Comparison of ENCODE assay signal across 22 mouse cellular contexts in the genomic region with DNA sequence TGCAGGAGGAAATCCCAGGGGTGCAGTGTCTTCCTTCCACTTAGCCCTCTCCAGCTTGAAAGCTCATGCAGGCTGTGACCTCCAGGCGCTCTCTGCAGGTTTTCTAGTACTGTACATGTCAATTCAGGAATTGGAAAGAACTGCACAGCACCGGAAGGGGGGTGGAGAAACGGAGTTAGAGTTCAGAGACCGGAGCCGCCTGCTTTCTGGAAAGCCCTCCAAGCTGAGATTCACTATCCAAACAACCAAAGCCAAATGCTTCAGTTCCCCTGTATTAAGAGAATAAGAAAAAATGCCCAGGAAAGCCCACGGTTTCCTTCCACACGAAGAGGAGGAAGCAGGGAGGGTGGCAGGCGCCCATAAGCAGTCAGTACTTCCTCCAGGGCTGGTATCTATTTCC.
A peak's percentile ranks its signal among the peaks of the same experiment; 100 is the strongest.
DNase-seq lines count a peak whose midpoint lies in the region; ATAC-seq and TF ChIP-seq lines count a peak whose summit lies in the region.
"Had no signal": no experiment of that assay in that cellular context is flagged by ENCODE, and none has a peak within 500 bp of the region (broad histone marks: within the 10 kb centered on the region; RNA-seq: fewer than 3 reads in every experiment).

No protein-coding gene starts in this region.

- intact Hi-C loops in left cerebral cortex, postnatal 36 days (cut with DNase I): loop anchor here (10.0 kb wide), 3 partner anchors 136 to 694 kb away; no protein-coding TSS in a partner anchor

- TF ChIP-seq CTCF in kidney, adult 2 months (conservative IDR thresholded peaks at IDR 0.05; ENCODE audit: insufficient read depth, insufficient read length, low read depth, low read length): no peak
- 0 out of 2 replicates have a peak, but pooled peaks have one; percentile 1 for TF ChIP-seq CTCF in lung, embryonic 14.5 days (IDR thresholded peaks at IDR 0.05; ENCODE audit: low read depth)
- TF ChIP-seq CTCF in lung, postnatal 0 days (IDR thresholded peaks at IDR 0.05): no peak

- TF ChIP-seq POLR2A in kidney, adult 2 months (IDR thresholded peaks at IDR 0.05; ENCODE audit: low read depth, low read length): no peak

- peaks cover 35% of the 10 kb centered on the region for H3K4me1 ChIP-seq in embryonic facial prominence, embryonic 13.5 days
- peaks cover 44% of the 10 kb centered on the region for H3K4me1 ChIP-seq in embryonic facial prominence, embryonic 10.5 days
- no peaks in the 10 kb centered on the region for H3K4me1 ChIP-seq in kidney, adult 2 months (ENCODE audit: control insufficient read depth, insufficient read depth, low read length)
- peaks cover 11% of the 10 kb centered on the region for H3K4me1 ChIP-seq in lung, embryonic 14.5 days (ENCODE audit: insufficient read depth)
- peaks cover 4% of the 10 kb centered on the region; the same call in 1 of the 2 replicates for H3K4me1 ChIP-seq in lung, postnatal 0 days (ENCODE audit: insufficient read depth, low read depth, low read length)
- H3K4me1 ChIP-seq: forebrain, embryonic 13.5 days had no signal

- H3K36me3 ChIP-seq in embryonic facial prominence, embryonic 13.5 days: no peaks in the 10 kb centered on the region
- no peaks in the 10 kb centered on the region for H3K36me3 ChIP-seq in embryonic facial prominence, embryonic 10.5 days (replicated peaks)
- H3K36me3 ChIP-seq in kidney, adult 2 months (ENCODE audit: control insufficient read depth, insufficient read depth, low read length): no peaks in the 10 kb centered on the region
- no peaks in the 10 kb centered on the region for H3K36me3 ChIP-seq in lung, embryonic 14.5 days (ENCODE audit: insufficient read depth)
- no peaks in the 10 kb centered on the region for H3K36me3 ChIP-seq in lung, postnatal 0 days (ENCODE audit: insufficient read depth, low read length)
- H3K36me3 ChIP-seq: embryonic facial prominence, embryonic 12.5 days; intestine, embryonic 15.5 days; limb, embryonic 15.5 days; midbrain, embryonic 15.5 days; neural tube, embryonic 13.5 days had no signal

- H3K4me2 ChIP-seq in embryonic facial prominence, embryonic 13.5 days: peak overlapping the region; percentile 3; the same call in 1 of the 2 replicates
- 0 out of 2 replicates have a peak overlapping the region, but pooled peaks have one; percentile 1 for H3K4me2 ChIP-seq in lung, embryonic 14.5 days
- no peak overlapping the region; the same call in 1 of the 2 replicates for H3K4me2 ChIP-seq in lung, postnatal 0 days (replicated peaks; ENCODE audit: low read depth, low read length)
- H3K4me2 ChIP-seq: embryonic facial prominence, embryonic 12.5 days; forebrain, embryonic 13.5 days; intestine, embryonic 15.5 days; limb, embryonic 15.5 days; midbrain, embryonic 15.5 days; neural tube, embryonic 13.5 days had no signal

- H3K27ac ChIP-seq in embryonic facial prominence, embryonic 13.5 days: no peak overlapping the region
- H3K27ac ChIP-seq in embryonic facial prominence, embryonic 10.5 days (replicated peaks): no peak overlapping the region
- H3K27ac ChIP-seq in kidney, adult 2 months (ENCODE audit: insufficient read depth, low read depth, low read length): no peak overlapping the region
- H3K27ac ChIP-seq in lung, embryonic 14.5 days (ENCODE audit: low read depth): no peak overlapping the region
- no peak overlapping the region for H3K27ac ChIP-seq in lung, postnatal 0 days (ENCODE audit: low read length)
- H3K27ac ChIP-seq: embryonic facial prominence, embryonic 12.5 days; forebrain, embryonic 13.5 days; intestine, embryonic 15.5 days; limb, embryonic 15.5 days; liver, embryonic 14.5 days; macrophage; midbrain, embryonic 15.5 days; neural tube, embryonic 13.5 days had no signal

- H3K27me3 ChIP-seq in embryonic facial prominence, embryonic 13.5 days: peaks cover 8% of the 10 kb centered on the region; the same call in 1 of the 2 replicates
- peaks cover 30% of the 10 kb centered on the region for H3K27me3 ChIP-seq in embryonic facial prominence, embryonic 10.5 days (replicated peaks; ENCODE audit: low read depth, poor library complexity, severe bottlenecking)
- no peaks in the 10 kb centered on the region for H3K27me3 ChIP-seq in kidney, adult 2 months (replicated peaks; ENCODE audit: control insufficient read depth, insufficient read depth, low read length)
- H3K27me3 ChIP-seq in lung, embryonic 14.5 days (ENCODE audit: insufficient read depth, low read length): no peaks in the 10 kb centered on the region
- H3K27me3 ChIP-seq in lung, postnatal 0 days (replicated peaks; ENCODE audit: insufficient read depth, low read length): no peaks in the 10 kb centered on the region
- H3K27me3 ChIP-seq: forebrain, embryonic 13.5 days; intestine, embryonic 15.5 days; midbrain, embryonic 15.5 days; neural tube, embryonic 13.5 days had no signal

- ATAC-seq in embryonic facial prominence, embryonic 13.5 days (ENCODE audit: insufficient number of reproducible peaks, insufficient read depth, low FRiP score, low TSS enrichment, low read depth): no peak
- ATAC-seq in lung, embryonic 14.5 days (ENCODE audit: insufficient read depth): no peak
- ATAC-seq in lung, postnatal 0 days: no peak
- ATAC-seq: forebrain, embryonic 13.5 days; hindbrain, embryonic 16.5 days; intestine, embryonic 15.5 days; midbrain, embryonic 15.5 days had no signal

- no peak for DNase-seq in embryonic facial prominence, embryonic 10.5 days (ENCODE audit: low spot score)
- DNase-seq in kidney, adult 2 months: peak; percentile 5
- DNase-seq in kidney, adult 18-20 months: no peak
- DNase-seq in lung, embryonic 14.5 days: peak; percentile 55
- no peak for DNase-seq in lung, postnatal 25 days (ENCODE audit: low spot score)
- DNase-seq in lung, postnatal 0 days (ENCODE audit: low spot score): peak; percentile 5
- no peak for DNase-seq in left cerebral cortex, postnatal 36 days (ENCODE audit: low spot score in 2 of 2)
- DNase-seq: adrenal gland, postnatal 25 days; cerebellum, adult 9-11 months; kidney, postnatal 25 days; retina, postnatal 1 day; thymus, postnatal 36 days had no signal

- no peak overlapping the region for H3K4me3 ChIP-seq in embryonic facial prominence, embryonic 13.5 days
- H3K4me3 ChIP-seq in embryonic facial prominence, embryonic 10.5 days: no peak overlapping the region
- H3K4me3 ChIP-seq in kidney, adult 2 months (ENCODE audit: insufficient read depth, low read depth, low read length): no peak overlapping the region
- H3K4me3 ChIP-seq in lung, embryonic 14.5 days (ENCODE audit: low read depth, low read length): no peak overlapping the region
- H3K4me3 ChIP-seq in lung, postnatal 0 days (ENCODE audit: low read depth, low read length): no peak overlapping the region
- H3K4me3 ChIP-seq: embryonic facial prominence, embryonic 12.5 days; forebrain, embryonic 13.5 days; intestine, embryonic 15.5 days; limb, embryonic 15.5 days; midbrain, embryonic 15.5 days; neural tube, embryonic 13.5 days had no signal

- TF ChIP-seq EP300 in lung, postnatal 0 days (IDR thresholded peaks at IDR 0.05): no peak

- H3K9me3 ChIP-seq in embryonic facial prominence, embryonic 13.5 days: no peaks in the 10 kb centered on the region
- H3K9me3 ChIP-seq in embryonic facial prominence, embryonic 10.5 days: no peaks in the 10 kb centered on the region
- H3K9me3 ChIP-seq in lung, embryonic 14.5 days (ENCODE audit: low read depth, low read length): no peaks in the 10 kb centered on the region
- no peaks in the 10 kb centered on the region for H3K9me3 ChIP-seq in lung, postnatal 0 days (ENCODE audit: low read length)
- H3K9me3 ChIP-seq: embryonic facial prominence, embryonic 12.5 days; forebrain, embryonic 13.5 days; intestine, embryonic 15.5 days; limb, embryonic 15.5 days; midbrain, embryonic 15.5 days; neural tube, embryonic 13.5 days had no signal

- no peak overlapping the region for H3K9ac ChIP-seq in embryonic facial prominence, embryonic 13.5 days
- H3K9ac ChIP-seq in lung, embryonic 14.5 days: no peak overlapping the region
- no peak overlapping the region for H3K9ac ChIP-seq in lung, postnatal 0 days (replicated peaks; ENCODE audit: low read depth)
- H3K9ac ChIP-seq: embryonic facial prominence, embryonic 12.5 days; forebrain, embryonic 13.5 days; intestine, embryonic 15.5 days; limb, embryonic 15.5 days; liver, embryonic 14.5 days; midbrain, embryonic 15.5 days; neural tube, embryonic 13.5 days had no signal

- WGBS in embryonic facial prominence, embryonic 13.5 days: 46% methylated on average over 8 of the region's 8 CpGs
- WGBS in embryonic facial prominence, embryonic 10.5 days: 72% methylated on average over 8 of the region's 8 CpGs
- 54% methylated on average over 8 of the region's 8 CpGs for WGBS in kidney, adult 2 months
- WGBS in lung, embryonic 14.5 days: 36% methylated on average over 8 of the region's 8 CpGs
- 30% methylated on average over 8 of the region's 8 CpGs for whole genome bisulfite sequencing in lung, postnatal 0 days

Comparison
In these comparisons a context has a peak if more than half of its experiments do, and no peak if none do; other contexts are left out.
1. DNase-seq: peak in kidney, adult 2 months (single experiment), lung, embryonic 14.5 days (single experiment) and lung, postnatal 0 days (single experiment); none in embryonic facial prominence, embryonic 10.5 days (single experiment), kidney, adult 18-20 months (single experiment), lung, postnatal 25 days (single experiment) and left cerebral cortex, postnatal 36 days (0 of 2).